Mouse (Mus musculus) hindbrain, embryonic 13.5 days (tissue): ENCODE measurements at regions not wholly inside any gene's neighbourhood (a gene's known extent, or its start where the extent isn't known, plus 50 kb on each side); places are given as distances from the start of the nearest gene placed in this dataset.

ENCODE experiments used
- ATAC-seq: fragments of 200-750 bp; cut with Nextera tagmentation; 2 replicates; pipeline ENCODE4 v1.8.0; 2017; ENCODE audit warnings: moderate TSS enrichment; ENCODE audit not compliant: low FRiP score
- H3K27ac ChIP-seq: fragments of 300-500 bp; sonication (generic); 2 replicates; pipeline ENCODE4 v1.5.1; 2015; ENCODE audit warnings: inconsistent platforms, mild to moderate bottlenecking, moderate library complexity
- H3K27me3 ChIP-seq: fragments of 300-500 bp; sonication (generic); 2 replicates; pipeline ENCODE4 v1.6.1; 2015; ENCODE audit warnings: mild to moderate bottlenecking, inconsistent platforms
- H3K36me3 ChIP-seq: fragments of 300-500 bp; sonication (generic); 2 replicates; pipeline ENCODE4 v1.6.1; 2015; ENCODE audit warnings: mild to moderate bottlenecking, inconsistent platforms
- H3K4me1 ChIP-seq: fragments of 300-500 bp; sonication (generic); replicated peaks from 2 replicates; pipeline ENCODE4 v1.6.1; 2015; ENCODE audit warnings: inconsistent platforms
- H3K4me2 ChIP-seq: fragments of 300-500 bp; sonication (generic); 2 replicates; pipeline ENCODE4 v1.6.1; 2015; ENCODE audit warnings: inconsistent platforms, mild to moderate bottlenecking, moderate library complexity
- H3K4me3 ChIP-seq: fragments of 300-500 bp; sonication (generic); 2 replicates; pipeline ENCODE4 v1.5.1; 2015; ENCODE audit warnings: mild to moderate bottlenecking, inconsistent platforms
- H3K9ac ChIP-seq: fragments of 300-500 bp; sonication (generic); 2 replicates; pipeline ENCODE4 v1.6.1; 2015; ENCODE audit warnings: mild to moderate bottlenecking, inconsistent platforms
- H3K9me3 ChIP-seq: fragments of 300-500 bp; sonication (generic); 2 replicates; pipeline ENCODE4 v1.6.1; 2016; ENCODE audit warnings: inconsistent platforms
- WGBS: fragments of 180-500 bp; shearing (Covaris S2); methylation state at CpG from one replicate; pipeline ENCODE4 v1.1.7; 2015; 5-methylcytosine and 5-hydroxymethylcytosine counted together

- no peaks in the 10 kb centered on the region for H3K4me1 ChIP-seq
- 34% methylated on average over 2 of the region's 2 CpGs for WGBS
- no peak overlapping the region for H3K9ac ChIP-seq
- H3K4me2 ChIP-seq, result no peak overlapping the region
- H3K4me3 ChIP-seq, result no peak overlapping the region
- no peaks in the 10 kb centered on the region for H3K27me3 ChIP-seq
- no peaks in the 10 kb centered on the region for H3K36me3 ChIP-seq
- H3K27ac ChIP-seq, result no peak overlapping the region
- no peaks in the 10 kb centered on the region for H3K9me3 ChIP-seq
- ATAC-seq, result peak; percentile 76; the same call in 1 of the 2 replicates
Observed at GRCm38 (mm10) chr19:50766171-50766570, 87.7 kb upstream of the Sorcs1 start.
